Mouse (Mus musculus) cerebellum, postnatal 36 days (tissue): ENCODE measurements around the gene Edn2.

Experiments
- DNase-seq, 2 experiments: peaks; one replicate each; pipeline ENCODE4 v3.0.0; 2021 to 2022; ENCODE audit warnings: mixed read lengths in 2 of 2

Gene Edn2

GRCm38 (mm10) chr4:120161166-120161949 lies at the start of gene Edn2:
Gene Edn2, plus strand, starts transcription at chr4:120161206.
- peak in 1 of 2 experiments; percentile 24 for DNase-seq

GRCm38 (mm10) chr4:120115516-120115915 lies 45.5 kb upstream of the Edn2 start:
- peak in 1 of 2 experiments; percentile 31 for DNase-seq

- DNase-seq, result no peak
These were observed 44.7 kb upstream of the Edn2 start for GRCm38 (mm10) chr4:120116312-120116711.

GRCm38 (mm10) chr4:120120276-120120675 lies 40.7 kb upstream of the Edn2 start:
- peak; percentile 84 to 88 for DNase-seq

- DNase-seq, result no peak
These were observed 36.4 kb upstream of the Edn2 start for GRCm38 (mm10) chr4:120124656-120125055.

GRCm38 (mm10) chr4:120126047-120126446 lies 35.0 kb upstream of the Edn2 start:
- DNase-seq, result peak in 1 of 2 experiments; percentile 43

- no peak for DNase-seq
These were observed 33.7 kb upstream of the Edn2 start for GRCm38 (mm10) chr4:120127333-120127732.

GRCm38 (mm10) chr4:120128033-120128432 lies 33.0 kb upstream of the Edn2 start:
- DNase-seq, result no peak

GRCm38 (mm10) chr4:120129233-120129885 lies 31.6 kb upstream of the Edn2 start:
- peak; percentile 68 to 72 for DNase-seq

- DNase-seq, result no peak
These were observed 30.1 kb upstream of the Edn2 start for GRCm38 (mm10) chr4:120130926-120131325.

GRCm38 (mm10) chr4:120131441-120132220 lies 29.4 kb upstream of the Edn2 start:
- peak; percentile 84 for DNase-seq

- no peak for DNase-seq
These were observed 26.8 kb upstream of the Edn2 start for GRCm38 (mm10) chr4:120134223-120134622.

GRCm38 (mm10) chr4:120141810-120142209 lies 19.2 kb upstream of the Edn2 start:
- no peak for DNase-seq

- DNase-seq, result peak in 1 of 2 experiments; percentile 33
These were observed 18.1 kb upstream of the Edn2 start for GRCm38 (mm10) chr4:120142905-120143304.

- DNase-seq, result peak; percentile 84 to 85
These were observed 16.7 kb upstream of the Edn2 start for GRCm38 (mm10) chr4:120144343-120144742.

GRCm38 (mm10) chr4:120145931-120146330 lies 15.1 kb upstream of the Edn2 start:
- DNase-seq, result no peak

GRCm38 (mm10) chr4:120148291-120149141 lies 12.5 kb upstream of the Edn2 start:
- DNase-seq, result peak; percentile 46 to 56

GRCm38 (mm10) chr4:120149142-120149524 lies 11.9 kb upstream of the Edn2 start:
- DNase-seq, result no peak

- no peak for DNase-seq
These were observed 10.6 kb upstream of the Edn2 start for GRCm38 (mm10) chr4:120150345-120150920.

GRCm38 (mm10) chr4:120151906-120152305 lies 9.1 kb upstream of the Edn2 start:
- DNase-seq, result no peak

GRCm38 (mm10) chr4:120152648-120153047 lies 8.4 kb upstream of the Edn2 start:
- DNase-seq, result no peak

GRCm38 (mm10) chr4:120153736-120154135 lies 7.3 kb upstream of the Edn2 start:
- DNase-seq, result no peak
